Mouse (Mus musculus) midbrain, embryonic 16.5 days (tissue): ENCODE results near the gene Pak6. TPM values are rescaled to one million over a fixed set of nuclear protein-coding genes. Genes with fewer than 3 reads are reported as not detected.

Source experiments
- ATAC-seq: fragments of 200-750 bp; cut with Nextera tagmentation; 2 replicates; pipeline ENCODE4 v1.8.0; 2017; ENCODE audit warnings: moderate TSS enrichment
- H3K27ac ChIP-seq: fragments of 300-500 bp; sonication (generic); 2 replicates; pipeline ENCODE4 v1.5.1; 2014; ENCODE audit warnings: mild to moderate bottlenecking, low read length, mixed read lengths
- H3K27me3 ChIP-seq: fragments of 300-500 bp; sonication (generic); 2 replicates; pipeline ENCODE4 v1.6.1; 2014; ENCODE audit warnings: low read depth, low read length, mixed read lengths; ENCODE audit not compliant: control insufficient read depth, insufficient read depth
- H3K36me3 ChIP-seq: fragments of 300-500 bp; sonication (generic); 2 replicates; pipeline ENCODE4 v1.6.1; 2014; ENCODE audit warnings: mild to moderate bottlenecking, low read length, moderate library complexity, mixed read lengths; ENCODE audit not compliant: control insufficient read depth, insufficient read depth
- H3K4me1 ChIP-seq: fragments of 300-500 bp; sonication (generic); 2 replicates; pipeline ENCODE4 v1.6.1; 2014; ENCODE audit warnings: mild to moderate bottlenecking, low read length, mixed read lengths; ENCODE audit not compliant: control insufficient read depth, insufficient read depth
- H3K4me2 ChIP-seq: fragments of 300-500 bp; sonication (generic); 2 replicates; pipeline ENCODE4 v1.6.1; 2014; ENCODE audit warnings: mild to moderate bottlenecking, low read length, mixed read lengths
- H3K4me3 ChIP-seq: fragments of 300-500 bp; sonication (generic); 2 replicates; pipeline ENCODE4 v1.5.1; 2014; ENCODE audit warnings: low read depth, mild to moderate bottlenecking, low read length, moderate library complexity, mixed read lengths
- H3K9ac ChIP-seq: fragments of 300-500 bp; sonication (generic); 2 replicates; pipeline ENCODE4 v1.6.1; 2014; ENCODE audit warnings: low read depth, low read length, mixed read lengths
- H3K9me3 ChIP-seq: fragments of 300-500 bp; sonication (generic); replicated peaks from 2 replicates; pipeline ENCODE4 v1.6.1; 2014; ENCODE audit warnings: mild to moderate bottlenecking, low read length, mixed read lengths; ENCODE audit not compliant: control insufficient read depth, poor library complexity, severe bottlenecking
- WGBS: fragments of 180-500 bp; shearing (Covaris S2); extraction: QIAGEN DNeasy Blood & Tissue Kit; methylation state at CpG from one replicate; pipeline ENCODE4 v1.1.7; 2014; 5-methylcytosine and 5-hydroxymethylcytosine counted together
- polyA plus RNA-seq: library from polyadenylated mRNA; unstranded; fragments of >200 nt; fragmentation: Nextera tagmentation; extraction: Ambion mirVana; gene quantifications from 2 replicates; pipeline ENCODE4 v1.2.1, GENCODE M21; 2015

The Pak6 gene
- polyA plus RNA-seq, 1 experiment from 2014 or later: 65.5 TPM

DNA sequence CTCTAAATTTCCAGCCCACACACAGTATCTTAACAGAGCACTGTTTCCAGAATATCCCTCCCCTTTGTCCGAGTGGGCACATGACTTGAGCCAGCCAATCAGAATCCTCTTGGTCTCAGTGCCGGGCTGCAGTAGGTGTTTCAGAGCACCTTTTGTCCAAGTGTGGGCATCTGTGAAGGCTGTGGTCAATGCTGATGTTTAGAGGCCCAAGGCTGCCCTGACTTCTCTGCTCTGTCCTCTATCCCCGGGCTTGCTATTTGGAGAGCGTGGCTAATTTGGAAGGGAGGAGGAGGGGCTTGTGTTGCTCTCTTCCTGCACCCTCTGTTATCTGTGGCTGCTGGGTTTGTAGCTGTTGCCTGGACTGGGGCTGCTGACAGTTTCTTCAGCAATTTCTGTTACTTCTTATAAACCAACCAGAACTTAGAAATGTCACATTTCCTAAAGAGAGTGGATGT is 3.1 kb upstream of the Pak6 start:
- H3K27me3 ChIP-seq: no peaks in the 10 kb centered on the region
- H3K9ac ChIP-seq: peak overlapping the region; percentile 70
- peaks cover 27% of the 10 kb centered on the region for H3K4me1 ChIP-seq
- WGBS: 0% methylated on average over 4 of the region's 4 CpGs
- H3K4me3 ChIP-seq: peak overlapping the region; percentile 33
- peak overlapping the region; percentile 84 for H3K27ac ChIP-seq
- ATAC-seq: peak; percentile 68
- no peaks in the 10 kb centered on the region for H3K36me3 ChIP-seq
- no peaks in the 10 kb centered on the region for H3K9me3 ChIP-seq
- H3K4me2 ChIP-seq: peak overlapping the region; percentile 65

DNA sequence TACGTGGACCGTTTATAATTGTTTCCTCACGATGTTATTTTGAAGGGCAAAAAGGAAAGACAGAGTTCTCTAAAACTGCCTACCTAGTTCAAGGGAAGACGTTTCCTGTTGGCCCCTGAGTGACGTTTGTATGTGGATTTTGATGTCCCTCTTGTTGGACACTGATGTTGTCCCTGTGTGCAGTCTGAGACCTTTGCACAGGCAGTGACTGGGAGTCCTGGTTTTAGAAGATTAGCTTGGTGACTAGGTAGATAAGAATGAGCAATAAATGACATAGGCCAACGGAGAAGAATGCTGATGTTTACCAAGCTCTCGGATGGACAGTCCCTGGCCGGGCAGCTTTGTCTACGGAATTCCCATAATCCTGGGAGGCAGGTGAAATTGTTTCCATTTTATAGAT is 1.2 kb upstream of the Pak6 start:
- ATAC-seq: no peak
- no peak overlapping the region for H3K4me3 ChIP-seq
- H3K9ac ChIP-seq: no peak overlapping the region
- no peaks in the 10 kb centered on the region for H3K27me3 ChIP-seq
- peaks cover 42% of the 10 kb centered on the region for H3K4me1 ChIP-seq
- H3K27ac ChIP-seq: peak overlapping the region; percentile 81; the same call in 1 of the 2 replicates
- H3K4me2 ChIP-seq: no peak overlapping the region
- H3K36me3 ChIP-seq: no peaks in the 10 kb centered on the region
- 82% methylated on average over 9 of the region's 9 CpGs for WGBS
- H3K9me3 ChIP-seq: no peaks in the 10 kb centered on the region

DNA sequence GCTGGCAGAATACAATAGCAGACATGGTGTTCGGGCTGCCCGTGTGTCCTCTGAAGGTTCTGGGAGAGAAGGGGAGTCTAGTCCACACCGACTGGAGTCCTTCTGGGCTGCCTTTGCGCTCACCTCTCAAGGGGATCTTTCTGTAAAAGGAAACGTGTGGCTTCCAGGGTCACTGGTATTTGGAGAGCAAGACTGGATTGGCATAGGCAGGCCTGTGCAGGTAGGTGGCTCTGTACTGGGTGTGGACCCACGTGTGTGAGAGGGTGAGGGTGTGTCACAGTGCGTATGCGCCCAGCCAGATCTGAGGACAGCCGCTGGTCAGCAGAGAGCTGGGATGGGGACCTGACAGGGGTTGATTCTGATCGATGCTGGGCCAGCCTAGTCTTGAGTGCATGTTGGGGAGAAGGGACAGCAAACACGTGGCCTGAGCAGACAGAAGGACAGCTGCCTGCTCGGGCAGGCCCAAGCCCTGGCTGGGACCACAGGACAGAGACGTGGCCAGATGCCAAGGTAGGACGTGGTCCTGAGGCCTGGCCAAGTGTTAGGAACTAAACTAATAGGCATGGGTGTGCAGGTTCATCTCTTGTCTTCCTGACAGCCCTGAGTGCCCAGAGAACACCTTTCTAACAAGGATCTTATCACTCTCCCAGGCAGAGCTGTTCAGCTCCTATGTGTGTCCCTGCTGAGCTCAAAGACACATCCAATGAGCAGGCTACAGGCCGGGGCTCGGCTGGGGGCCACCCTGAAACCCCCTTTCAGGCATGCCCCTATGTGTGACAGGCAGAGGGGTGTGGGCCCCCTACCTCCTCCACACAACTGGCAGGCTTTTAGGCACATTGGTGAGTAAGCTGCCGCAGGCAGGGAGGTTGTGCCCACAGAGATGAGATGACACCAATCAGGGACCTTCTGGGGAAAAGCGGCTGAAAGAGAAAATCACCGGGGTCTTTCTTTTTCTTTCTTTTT is 982 bp downstream of the Pak6 start:
- 42% methylated on average over 19 of the region's 19 CpGs for WGBS
- Histone ChIP-seq H3K9ac (peak overlapping the region; percentile 73), H3K4me1 (peaks cover 45% of the 10 kb centered on the region), H3K4me2 (peak overlapping the region; percentile 66), H3K9me3 (no peaks in the 10 kb centered on the region), H3K4me3 (peak overlapping the region; percentile 47), H3K36me3 (no peaks in the 10 kb centered on the region), H3K27me3 (no peaks in the 10 kb centered on the region), H3K27ac (peak overlapping the region; percentile 81)
- peak; percentile 64 for ATAC-seq

DNA sequence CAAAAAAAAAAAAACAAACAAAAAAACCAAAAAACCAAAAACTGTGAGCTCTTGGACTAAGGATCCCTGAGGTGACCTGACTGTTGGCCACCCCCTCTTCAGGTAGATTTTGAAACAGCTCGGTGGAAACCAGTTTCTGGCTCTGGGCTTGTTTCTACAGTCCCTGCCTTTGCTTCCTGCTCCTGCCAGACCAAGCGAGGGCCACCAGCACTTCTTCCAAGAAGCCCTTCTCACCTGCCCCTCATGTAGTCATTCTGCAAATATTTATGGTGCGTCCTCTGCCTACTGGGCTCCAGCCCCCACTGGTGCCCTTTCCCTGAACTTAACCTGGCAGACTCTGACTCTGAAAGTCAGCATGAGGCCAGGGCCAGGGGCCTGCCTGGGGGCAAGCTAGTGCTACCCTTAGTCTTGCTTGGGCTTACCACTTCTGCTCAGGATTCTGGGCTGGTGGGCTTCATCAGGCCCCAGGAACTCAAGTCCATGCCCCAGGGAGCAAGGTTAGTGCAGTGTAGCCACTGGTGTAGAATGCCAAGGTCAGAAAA is 1.9 kb downstream of the Pak6 start:
- H3K9ac ChIP-seq: no peak overlapping the region
- 82% methylated on average over 3 of the region's 3 CpGs for WGBS
- ATAC-seq: no peak
- H3K4me1 ChIP-seq: peaks cover 45% of the 10 kb centered on the region
- peak overlapping the region; percentile 47 for H3K4me3 ChIP-seq
- no peaks in the 10 kb centered on the region for H3K27me3 ChIP-seq
- H3K27ac ChIP-seq: no peak overlapping the region
- H3K9me3 ChIP-seq: no peaks in the 10 kb centered on the region
- H3K36me3 ChIP-seq: peaks cover 3% of the 10 kb centered on the region; the same call in 1 of the 2 replicates
- peak overlapping the region; percentile 66 for H3K4me2 ChIP-seq

DNA sequence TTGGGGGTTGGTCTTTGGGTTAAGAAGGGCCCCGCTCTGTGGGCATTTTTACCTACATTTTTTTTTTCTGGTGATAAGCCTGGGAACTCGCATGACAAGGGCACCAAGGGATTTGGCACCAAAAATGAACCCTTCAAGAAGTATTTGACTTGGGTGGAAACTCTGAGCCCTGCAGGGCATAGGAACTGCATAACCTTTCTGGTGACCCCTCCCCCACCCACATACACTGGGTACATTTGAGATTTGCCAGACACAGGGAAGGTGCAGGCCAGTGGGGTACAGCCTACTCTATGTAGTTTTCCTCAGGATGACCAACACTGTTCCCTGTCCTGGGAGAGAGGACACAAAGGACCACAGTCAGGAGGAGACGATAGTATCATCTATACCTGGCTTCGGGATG is 2.5 kb downstream of the Pak6 start:
- Histone ChIP-seq H3K4me2 (peak overlapping the region; percentile 66), H3K36me3 (peaks cover 3% of the 10 kb centered on the region; the same call in 1 of the 2 replicates), H3K4me1 (peaks cover 41% of the 10 kb centered on the region), H3K27me3 (no peaks in the 10 kb centered on the region), H3K4me3 (no peak overlapping the region), H3K9me3 (no peaks in the 10 kb centered on the region), H3K9ac (peak overlapping the region; percentile 43; the same call in 1 of the 2 replicates), H3K27ac (no peak overlapping the region)
- no peak for ATAC-seq
- WGBS: 89% methylated on average over 4 of the region's 4 CpGs

DNA sequence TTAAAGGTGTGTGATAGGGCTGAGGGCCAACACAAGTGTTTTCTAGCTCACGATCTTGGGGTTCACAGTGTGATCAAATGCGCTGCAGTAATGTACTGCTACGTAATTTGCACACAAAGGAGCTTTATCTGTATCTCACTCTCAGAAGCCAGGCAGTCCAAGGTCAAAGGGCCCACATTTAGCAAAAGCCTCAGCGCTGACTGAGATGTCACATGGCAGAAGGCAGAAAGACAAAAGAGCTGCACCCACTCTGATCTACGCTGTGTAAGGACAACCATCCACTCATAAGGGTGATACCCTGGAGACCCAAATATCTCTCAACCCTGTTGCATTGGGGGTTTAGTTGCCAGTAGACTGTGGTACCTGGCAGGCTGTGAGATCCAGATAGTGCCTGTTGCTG is 4.1 kb downstream of the Pak6 start:
- WGBS: 71% methylated on average over 5 of the region's 5 CpGs

DNA sequence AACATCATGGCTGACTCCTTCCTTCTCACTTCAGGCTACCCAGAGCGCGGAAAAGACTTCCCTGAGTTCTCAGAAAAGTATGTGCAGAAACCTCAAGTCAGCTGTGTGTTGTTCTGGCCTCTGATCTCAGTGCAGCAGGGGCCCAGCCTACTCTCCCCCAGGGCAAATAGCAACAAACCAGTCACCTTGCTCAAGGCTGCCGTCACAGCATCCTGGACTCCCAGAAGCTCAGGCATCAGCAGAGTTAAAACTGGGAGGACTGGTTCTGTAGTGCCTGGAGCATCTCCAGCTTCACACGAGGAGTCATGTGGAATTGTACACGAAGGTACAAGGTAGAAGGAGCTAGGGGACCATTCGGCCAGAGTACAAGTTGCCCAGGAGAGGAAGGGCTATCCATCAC is 6.1 kb downstream of the Pak6 start:
- Histone ChIP-seq H3K27ac (no peak overlapping the region), H3K4me2 (no peak overlapping the region), H3K36me3 (peaks cover 3% of the 10 kb centered on the region; the same call in 1 of the 2 replicates), H3K27me3 (no peaks in the 10 kb centered on the region), H3K4me1 (peaks cover 32% of the 10 kb centered on the region), H3K9ac (no peak overlapping the region), H3K4me3 (no peak overlapping the region), H3K9me3 (no peaks in the 10 kb centered on the region)
- no peak for ATAC-seq
- WGBS: 72% methylated on average over 6 of the region's 6 CpGs

More for the DNA sequence above, 4.1 kb downstream of the Pak6 start:
- Histone ChIP-seq H3K4me1 (peaks cover 40% of the 10 kb centered on the region), H3K36me3 (peaks cover 3% of the 10 kb centered on the region; the same call in 1 of the 2 replicates), H3K9me3 (no peaks in the 10 kb centered on the region), H3K27ac (no peak overlapping the region), H3K4me2 (peak overlapping the region; percentile 66), H3K27me3 (no peaks in the 10 kb centered on the region), H3K9ac (no peak overlapping the region), H3K4me3 (no peak overlapping the region)
- no peak for ATAC-seq

DNA sequence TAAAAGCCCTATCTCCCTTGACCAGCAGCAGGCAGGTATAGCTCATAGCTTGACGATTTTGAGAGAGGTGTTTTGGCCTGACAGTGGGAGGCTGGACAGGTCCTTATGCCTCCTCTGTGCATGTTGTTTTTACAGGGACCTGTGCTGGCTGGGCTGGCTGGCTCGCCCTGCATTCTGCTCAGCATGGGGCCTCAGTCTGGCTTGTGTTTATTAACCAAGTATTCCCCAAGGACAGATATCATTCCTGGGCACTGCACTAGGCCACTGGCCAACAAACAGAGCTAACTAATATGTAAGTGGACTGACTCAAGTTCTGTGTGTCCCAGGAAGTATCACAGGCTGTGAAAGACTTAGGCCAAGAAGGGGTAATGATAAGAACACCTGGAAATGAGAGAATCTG is 6.7 kb downstream of the Pak6 start:
- Histone ChIP-seq H3K9me3 (no peaks in the 10 kb centered on the region), H3K4me2 (no peak overlapping the region), H3K27ac (no peak overlapping the region), H3K4me1 (peaks cover 28% of the 10 kb centered on the region), H3K9ac (no peak overlapping the region), H3K4me3 (no peak overlapping the region), H3K36me3 (peaks cover 3% of the 10 kb centered on the region; the same call in 1 of the 2 replicates), H3K27me3 (peaks cover 3% of the 10 kb centered on the region)
- WGBS: 58% methylated on average over 2 of the region's 2 CpGs
- ATAC-seq: no peak

DNA sequence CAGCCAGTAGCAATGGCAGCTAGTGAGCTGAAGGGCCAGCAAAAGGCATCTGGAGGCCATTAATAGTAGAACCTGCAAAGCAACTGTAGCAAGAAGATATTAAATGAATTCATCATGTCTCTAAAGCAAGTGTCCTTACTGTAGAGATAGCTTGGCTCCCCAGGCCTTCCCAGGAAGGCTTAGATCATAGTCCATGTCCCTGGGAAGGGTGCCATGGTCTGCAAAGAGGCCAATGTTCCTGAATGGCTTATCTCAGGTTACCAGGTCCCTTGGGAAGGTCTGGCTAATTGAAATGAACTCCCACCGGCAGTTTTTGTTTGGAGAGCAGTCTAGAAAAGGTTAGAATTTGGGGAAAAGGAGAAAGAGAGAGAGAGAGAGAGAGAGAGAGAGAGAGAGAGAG is 8.6 kb downstream of the Pak6 start:
- peaks cover 16% of the 10 kb centered on the region for H3K27me3 ChIP-seq
- 78% methylated on average over 1 of the region's 1 CpGs for WGBS
- no peak overlapping the region for H3K9ac ChIP-seq
- H3K4me3 ChIP-seq: no peak overlapping the region
- peaks cover 3% of the 10 kb centered on the region; the same call in 1 of the 2 replicates for H3K36me3 ChIP-seq
- peaks cover 8% of the 10 kb centered on the region for H3K4me1 ChIP-seq
- H3K4me2 ChIP-seq: no peak overlapping the region
- no peak for ATAC-seq
- no peaks in the 10 kb centered on the region for H3K9me3 ChIP-seq
- H3K27ac ChIP-seq: no peak overlapping the region
